Mouse (Mus musculus) embryonic fibroblast, embryonic 13.5 days (primary cell): Measurements from ENCODE around the gene Ntn4.

Source experiments
- CTCF ChIP-seq: IDR thresholded peaks from 2 replicates; pipeline ENCODE4 v1.5.1; 2011; ENCODE audit warnings: mild to moderate bottlenecking, control low read depth, low read length, moderate library complexity, borderline replicate concordance; ENCODE audit not compliant: insufficient read depth
- POLR2A ChIP-seq: IDR thresholded peaks from 2 replicates; pipeline ENCODE4 v1.6.1; 2011; ENCODE audit warnings: low read depth, mild to moderate bottlenecking, control low read depth, low read length, moderate library complexity

GRCm38 (mm10) chr10:93697866-93698483, 57.5 kb downstream of the Ntn4 start:
- TF ChIP-seq CTCF, result no peak
- TF ChIP-seq POLR2A, result no peak
